Mouse (Mus musculus): ENCODE results near the gene Pkm. TPM values are rescaled to one million over a fixed set of nuclear protein-coding genes. Genes with fewer than 3 reads are reported as not detected.

Pkm gene
- polyA plus RNA-seq, 1 experiment, result 2,627 TPM

DNA sequence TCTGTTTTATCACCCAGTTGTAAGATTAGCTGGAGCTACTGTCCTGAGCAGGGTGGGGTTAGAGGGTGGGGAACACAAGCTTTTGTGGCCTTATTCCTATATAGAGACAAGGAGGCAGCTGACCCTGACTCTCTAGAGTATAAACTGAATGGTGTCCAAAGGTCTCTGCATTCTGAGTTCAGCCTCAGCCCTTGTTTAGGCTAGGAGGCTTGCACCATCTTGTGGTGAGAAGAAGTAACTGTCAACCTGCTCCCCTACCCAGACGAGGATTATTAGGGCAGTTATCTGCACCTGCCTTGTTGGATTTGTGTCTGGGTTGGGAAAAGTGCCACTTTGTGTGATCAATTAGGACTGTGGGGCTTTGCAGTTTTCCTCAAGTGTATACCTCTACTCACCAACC, 22.1 kb downstream of the Pkm start:
- Histone ChIP-seq H3K27me3 (replicated peaks) (peaks cover 28% of the 10 kb centered on the region), H3K4me3 (replicated peaks) (no peak overlapping the region), H3K4me1 (peaks cover 65% of the 10 kb centered on the region), H3K9me3 (no peaks in the 10 kb centered on the region), H3K36me3 (replicated peaks; ENCODE audit: low read length) (peaks cover 64% of the 10 kb centered on the region)
- no peak for TF ChIP-seq GATA1 (IDR thresholded peaks at IDR 0.05; ENCODE audit: borderline replicate concordance, low read length)
- TF ChIP-seq FLI1 (IDR thresholded peaks at IDR 0.05; ENCODE audit: low read length), result no peak

DNA sequence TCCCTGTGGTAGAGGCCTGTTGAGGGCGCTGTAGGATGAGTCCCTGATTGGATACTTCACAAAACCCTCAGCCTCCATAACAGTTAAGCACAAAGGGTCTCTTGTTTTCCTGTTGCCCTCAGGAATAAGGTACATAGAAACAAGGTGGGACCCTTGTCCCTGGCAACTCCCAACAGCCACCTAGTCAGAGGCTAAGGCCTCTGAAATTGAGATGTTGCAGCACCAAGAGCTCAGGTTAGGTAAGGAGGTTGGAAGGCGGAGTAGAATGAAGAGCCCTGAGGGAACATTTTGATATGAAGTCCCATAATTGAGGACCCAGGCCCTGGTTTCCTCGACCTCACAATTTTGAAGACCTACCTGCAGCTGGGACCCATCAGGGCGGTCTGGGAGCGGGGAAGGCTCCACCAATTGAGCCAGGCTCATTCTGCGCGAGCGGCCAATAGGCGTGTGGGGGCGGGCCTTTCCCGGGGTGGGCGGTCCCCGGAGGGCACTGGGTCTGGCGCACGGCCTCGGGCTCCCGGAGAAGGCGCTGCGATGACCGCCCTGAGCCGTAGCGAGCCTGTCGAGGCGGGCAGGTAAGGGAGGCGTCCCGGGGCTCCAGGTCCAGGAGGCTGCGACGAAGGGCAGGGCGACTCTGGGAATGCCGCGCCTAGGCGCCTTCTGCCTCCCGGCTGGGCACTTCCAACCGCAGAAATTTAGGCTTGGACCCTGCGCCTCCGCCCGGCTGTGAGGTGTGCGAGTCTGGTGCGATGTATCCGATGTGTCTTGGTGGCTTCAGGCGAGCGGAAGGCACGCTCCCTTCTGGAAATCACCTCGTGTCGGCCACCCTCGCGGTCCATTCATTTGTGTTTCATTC, 23.7 kb downstream of the Pkm start, which contains the start of gene Gramd2:
Gramd2 (plus strand) TSS at position 467 of the 856 bp plus-strand sequence.
- peaks cover 31% of the 10 kb centered on the region for H3K27me3 ChIP-seq (replicated peaks)
- TF ChIP-seq FLI1 (IDR thresholded peaks at IDR 0.05; ENCODE audit: low read length) (no peak), GATA1 (IDR thresholded peaks at IDR 0.05; ENCODE audit: borderline replicate concordance, low read length) (no peak)
- H3K4me3 ChIP-seq (replicated peaks), result peak within 1 kb of the TSS; percentile 86

DNA sequence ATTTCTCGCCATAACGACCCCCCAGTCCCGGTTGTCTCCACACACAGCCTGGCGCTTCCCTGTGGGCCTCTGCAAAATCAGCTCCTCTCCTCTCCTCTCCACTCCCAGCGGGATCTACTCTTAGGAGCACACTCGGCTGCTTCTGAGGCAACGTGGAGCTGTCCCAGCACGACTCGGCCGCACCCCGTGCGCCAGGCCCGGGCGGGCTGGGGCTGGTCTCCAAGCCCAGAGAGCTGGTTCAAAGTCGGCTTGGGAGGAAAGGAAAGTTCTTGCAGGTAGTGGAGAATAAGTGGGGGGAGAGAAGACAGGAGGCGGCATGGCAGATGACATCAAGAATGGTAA, 24.3 kb downstream of the Pkm start:
- TF ChIP-seq GATA1 (IDR thresholded peaks at IDR 0.05; ENCODE audit: borderline replicate concordance, low read length), result no peak
- no peak for TF ChIP-seq FLI1 (IDR thresholded peaks at IDR 0.05; ENCODE audit: low read length)
- peaks cover 36% of the 10 kb centered on the region for H3K27me3 ChIP-seq (replicated peaks)
- H3K9me3 ChIP-seq, result no peaks in the 10 kb centered on the region
- H3K4me1 ChIP-seq, result peaks cover 44% of the 10 kb centered on the region
- H3K4me3 ChIP-seq (replicated peaks), result peak overlapping the region; percentile 86
- H3K36me3 ChIP-seq (replicated peaks; ENCODE audit: low read length), result peaks cover 43% of the 10 kb centered on the region

More for the DNA sequence above, 23.7 kb downstream of the Pkm start, which contains the start of gene Gramd2:
- peaks cover 50% of the 10 kb centered on the region for H3K4me1 ChIP-seq
- no peaks in the 10 kb centered on the region for H3K9me3 ChIP-seq
- peaks cover 49% of the 10 kb centered on the region for H3K36me3 ChIP-seq (replicated peaks; ENCODE audit: low read length)

DNA sequence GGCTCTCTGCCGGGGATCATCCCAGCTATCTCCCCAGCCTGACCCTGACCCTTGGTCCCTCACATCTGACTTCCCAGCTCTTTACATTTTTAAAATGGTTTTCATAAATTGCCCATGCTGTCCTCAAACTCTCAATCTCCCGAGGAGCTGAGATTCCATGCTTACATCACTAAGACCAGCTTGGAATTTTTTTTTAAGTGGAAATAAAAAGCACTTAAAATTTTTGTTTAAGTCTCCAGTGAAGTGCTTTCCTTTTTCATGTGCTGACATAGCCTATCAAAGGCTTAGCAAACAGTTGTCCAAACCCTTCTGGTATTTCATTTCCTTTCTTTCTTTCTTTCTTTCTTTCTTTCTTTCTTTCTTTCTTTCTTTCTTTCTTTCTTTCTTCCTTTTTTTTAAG, 27.9 kb downstream of the Pkm start:
- Histone ChIP-seq H3K27me3 (replicated peaks) (peaks cover 47% of the 10 kb centered on the region), H3K36me3 (replicated peaks; ENCODE audit: low read length) (peaks cover 9% of the 10 kb centered on the region), H3K9me3 (peaks cover 4% of the 10 kb centered on the region), H3K4me1 (peaks cover 29% of the 10 kb centered on the region), H3K4me3 (replicated peaks) (no peak overlapping the region)
- TF ChIP-seq GATA1 (IDR thresholded peaks at IDR 0.05; ENCODE audit: borderline replicate concordance, low read length), result no peak
- no peak for TF ChIP-seq FLI1 (IDR thresholded peaks at IDR 0.05; ENCODE audit: low read length)

DNA sequence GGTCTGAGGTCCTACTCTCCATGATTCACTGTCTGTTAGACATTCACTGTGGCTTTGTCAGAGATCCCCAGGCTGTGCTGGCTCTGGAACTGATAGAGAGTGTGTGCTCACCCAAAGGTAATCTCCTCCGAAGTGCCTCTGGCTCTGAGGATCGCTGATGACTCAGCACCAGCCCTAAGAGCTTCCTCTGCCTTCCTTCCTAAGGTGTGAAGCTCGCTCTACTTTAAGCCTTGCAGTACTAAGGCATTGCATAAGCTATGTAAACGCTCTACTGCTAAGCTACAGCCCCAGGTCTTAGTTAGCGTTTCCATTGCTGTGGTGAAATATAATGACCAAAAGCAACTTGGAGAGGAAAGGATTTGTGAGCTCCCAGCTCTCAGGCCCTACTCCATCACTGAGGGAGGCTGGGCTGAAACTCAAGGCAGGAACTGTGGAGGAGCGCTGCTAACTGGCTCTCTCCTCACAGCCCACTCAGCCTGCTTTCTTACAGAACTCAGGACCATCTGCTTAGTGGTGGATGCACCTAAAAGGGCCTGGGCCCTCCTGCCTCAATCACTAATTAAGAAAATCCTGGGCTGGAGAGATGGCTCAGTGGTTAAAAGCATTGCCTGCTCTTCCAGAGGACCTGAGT, 31.4 kb downstream of the Pkm start:
- TF ChIP-seq FLI1 (IDR thresholded peaks at IDR 0.05; ENCODE audit: low read length) (no peak), GATA1 (IDR thresholded peaks at IDR 0.05; ENCODE audit: borderline replicate concordance, low read length) (no peak)
- peaks cover 34% of the 10 kb centered on the region for H3K27me3 ChIP-seq (replicated peaks)
- H3K4me3 ChIP-seq (replicated peaks), result no peak overlapping the region
- H3K4me1 ChIP-seq, result peaks cover 17% of the 10 kb centered on the region
- H3K36me3 ChIP-seq (replicated peaks; ENCODE audit: low read length), result no peaks in the 10 kb centered on the region
- peaks cover 4% of the 10 kb centered on the region for H3K9me3 ChIP-seq

DNA sequence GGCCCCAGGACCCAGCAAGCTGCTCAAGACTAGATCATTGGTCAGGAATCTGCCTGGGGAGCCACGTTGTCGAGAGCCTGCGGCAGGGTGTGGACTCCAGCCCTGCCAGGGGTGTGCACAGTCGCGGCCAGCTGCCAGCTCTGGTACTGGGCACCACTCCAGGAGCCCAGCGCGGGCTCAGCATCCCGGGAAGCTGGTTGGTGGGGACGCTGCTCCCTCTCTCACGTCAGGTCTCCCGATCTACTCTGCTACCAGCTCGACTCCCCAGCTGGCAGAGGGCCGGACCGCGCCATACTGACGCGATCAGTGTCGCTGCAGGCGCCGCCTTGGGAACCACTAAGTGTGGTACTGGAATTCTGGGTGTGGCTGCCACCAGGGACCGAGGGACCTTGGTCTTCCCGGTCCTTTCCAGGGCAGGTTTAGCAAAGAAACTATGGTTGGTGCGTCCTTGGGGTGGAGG, 35.5 kb downstream of the Pkm start:
- peak overlapping the region; percentile 31 for H3K4me3 ChIP-seq (replicated peaks)
- H3K9me3 ChIP-seq, result peaks cover 4% of the 10 kb centered on the region
- peaks cover 35% of the 10 kb centered on the region for H3K4me1 ChIP-seq
- H3K27me3 ChIP-seq (replicated peaks), result peaks cover 35% of the 10 kb centered on the region
- TF ChIP-seq GATA1 (IDR thresholded peaks at IDR 0.05; ENCODE audit: borderline replicate concordance, low read length) (no peak), FLI1 (IDR thresholded peaks at IDR 0.05; ENCODE audit: low read length) (no peak)
- no peaks in the 10 kb centered on the region for H3K36me3 ChIP-seq (replicated peaks; ENCODE audit: low read length)

DNA sequence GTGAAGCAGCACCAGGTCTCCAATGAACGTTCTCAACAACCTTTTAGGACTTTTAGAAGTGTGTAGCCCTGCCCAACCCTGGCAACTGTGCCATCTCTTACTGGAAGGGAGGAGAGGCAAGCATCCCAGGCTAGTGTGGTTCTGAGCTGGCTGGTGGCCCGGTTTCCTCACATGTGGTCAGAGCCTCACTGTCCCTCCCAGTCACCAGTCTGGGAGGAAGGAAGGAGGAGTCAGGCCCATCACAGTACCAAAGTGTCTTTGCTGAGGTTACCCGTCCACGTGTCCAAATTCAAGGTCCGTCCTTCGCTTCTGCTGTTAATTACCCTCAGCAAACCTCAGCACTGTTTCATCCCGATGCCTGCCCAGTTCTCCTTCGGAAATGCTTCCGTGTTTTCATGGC, 36.0 kb downstream of the Pkm start:
- peaks cover 4% of the 10 kb centered on the region for H3K9me3 ChIP-seq
- no peaks in the 10 kb centered on the region for H3K36me3 ChIP-seq (replicated peaks; ENCODE audit: low read length)
- TF ChIP-seq GATA1 (IDR thresholded peaks at IDR 0.05; ENCODE audit: borderline replicate concordance, low read length) (no peak), FLI1 (IDR thresholded peaks at IDR 0.05; ENCODE audit: low read length) (no peak)
- H3K4me3 ChIP-seq (replicated peaks), result peak overlapping the region; percentile 2
- H3K27me3 ChIP-seq (replicated peaks), result peaks cover 38% of the 10 kb centered on the region
- peaks cover 35% of the 10 kb centered on the region for H3K4me1 ChIP-seq

DNA sequence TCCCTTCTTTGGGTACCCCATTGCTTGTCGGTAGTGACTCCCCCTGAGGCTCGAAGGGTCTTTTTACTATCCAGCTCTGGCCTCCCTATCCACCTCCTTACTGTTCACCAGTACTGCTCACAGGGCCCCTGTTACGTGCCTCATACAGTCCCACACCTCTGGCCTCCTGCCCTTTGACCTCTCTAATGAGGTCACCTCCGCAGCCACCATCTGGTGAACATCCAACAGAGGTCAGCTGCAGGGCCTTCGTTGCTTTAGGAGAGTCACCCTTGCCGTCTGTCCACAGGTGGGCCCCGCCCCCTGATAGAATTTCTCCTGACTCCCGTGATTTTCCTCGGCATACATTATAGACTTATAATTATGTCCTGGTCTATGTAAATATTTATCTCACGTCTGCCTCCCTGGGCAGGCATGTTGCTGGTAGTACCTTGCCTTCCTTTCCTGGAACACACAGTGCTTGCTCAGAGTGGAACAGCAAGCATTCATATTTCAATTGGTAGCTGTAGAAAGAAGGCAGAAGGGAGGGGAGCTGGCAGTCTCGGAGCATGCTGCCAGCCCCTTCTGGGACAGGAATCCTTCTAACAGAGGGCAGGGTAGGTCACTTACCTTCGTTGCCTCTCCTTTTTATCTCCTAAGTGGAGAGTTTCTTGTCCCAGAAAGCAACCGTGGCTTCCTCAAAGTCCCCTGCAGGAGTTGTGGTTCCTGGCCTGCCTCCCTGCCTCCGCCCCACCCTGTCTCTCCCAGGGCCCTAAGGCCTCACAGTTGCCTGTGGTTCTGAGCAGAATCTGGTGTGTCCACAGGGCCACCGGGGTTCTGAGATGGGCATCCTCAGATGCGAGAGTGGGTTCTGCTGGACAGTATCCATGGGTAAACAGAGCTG, 38.6 kb downstream of the Pkm start:
- TF ChIP-seq FLI1 (IDR thresholded peaks at IDR 0.05; ENCODE audit: low read length) (no peak), GATA1 (IDR thresholded peaks at IDR 0.05; ENCODE audit: borderline replicate concordance, low read length) (no peak)
- Histone ChIP-seq H3K27me3 (replicated peaks) (peaks cover 52% of the 10 kb centered on the region), H3K36me3 (replicated peaks; ENCODE audit: low read length) (no peaks in the 10 kb centered on the region), H3K4me1 (peaks cover 29% of the 10 kb centered on the region), H3K9me3 (no peaks in the 10 kb centered on the region), H3K4me3 (replicated peaks) (no peak overlapping the region)

DNA sequence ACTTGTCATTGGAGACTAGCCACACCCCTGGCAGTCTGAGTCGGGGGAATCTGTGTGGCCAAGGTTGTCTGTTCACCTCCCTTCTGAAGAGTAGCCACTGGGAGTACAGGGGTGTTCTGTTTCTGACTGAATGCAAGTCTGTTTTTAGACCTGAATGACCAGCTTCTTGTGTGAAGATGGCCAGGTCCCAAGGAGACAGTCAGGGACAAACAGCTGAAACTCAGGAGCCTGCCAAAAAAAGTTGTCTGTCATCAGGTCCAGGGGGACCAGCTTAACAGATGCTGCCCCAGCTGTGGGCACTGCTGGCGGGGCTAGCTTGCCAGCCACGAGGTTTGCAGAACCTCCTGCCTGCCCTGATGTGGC, 39.3 kb downstream of the Pkm start:
- Histone ChIP-seq H3K9me3 (no peaks in the 10 kb centered on the region), H3K36me3 (replicated peaks; ENCODE audit: low read length) (no peaks in the 10 kb centered on the region), H3K4me3 (replicated peaks) (no peak overlapping the region), H3K27me3 (replicated peaks) (peaks cover 54% of the 10 kb centered on the region), H3K4me1 (peaks cover 29% of the 10 kb centered on the region)
- no peak for TF ChIP-seq FLI1 (IDR thresholded peaks at IDR 0.05; ENCODE audit: low read length)
- no peak for TF ChIP-seq GATA1 (IDR thresholded peaks at IDR 0.05; ENCODE audit: borderline replicate concordance, low read length)
